Mouse (Mus musculus) stomach, embryonic 16.5 days (tissue): ENCODE measurements around the gene Arrdc5. TPM values are rescaled to one million over a fixed set of nuclear protein-coding genes. Genes with fewer than 3 reads are reported as not detected.
A peak's percentile ranks its signal among the peaks of the same experiment; 100 is the strongest.

Experiments
- ATAC-seq: fragments of 200-750 bp; cut with Nextera tagmentation; 2 replicates; pipeline ENCODE4 v1.8.0; 2017; ENCODE audit warnings: moderate number of reproducible peaks, moderate TSS enrichment; ENCODE audit not compliant: insufficient read depth, low FRiP score
- H3K27ac ChIP-seq: fragments of 300-500 bp; sonication (generic); 2 replicates; pipeline ENCODE4 v1.5.1; 2014; ENCODE audit warnings: low read length
- H3K27me3 ChIP-seq: fragments of 300-500 bp; sonication (generic); 2 replicates; pipeline ENCODE4 v1.6.1; 2014; ENCODE audit warnings: low read length, control low read depth, mixed read lengths; ENCODE audit not compliant: control insufficient read depth, insufficient read depth
- H3K36me3 ChIP-seq: fragments of 300-500 bp; sonication (generic); 2 replicates; pipeline ENCODE4 v1.6.1; 2014; ENCODE audit warnings: low read length; ENCODE audit not compliant: control insufficient read depth, insufficient read depth
- H3K4me1 ChIP-seq: fragments of 300-500 bp; sonication (generic); 2 replicates; pipeline ENCODE4 v1.6.1; 2014; ENCODE audit warnings: low read length, control low read depth, mixed read lengths; ENCODE audit not compliant: control insufficient read depth, insufficient read depth
- H3K4me2 ChIP-seq: fragments of 300-500 bp; sonication (generic); 2 replicates; pipeline ENCODE4 v1.6.1; 2014; ENCODE audit warnings: low read depth, low read length, mixed read lengths
- H3K4me3 ChIP-seq: fragments of 300-500 bp; sonication (generic); replicated peaks from 2 replicates; pipeline ENCODE4 v1.5.1; 2014; ENCODE audit warnings: mild to moderate bottlenecking, low read length
- H3K9ac ChIP-seq: fragments of 300-500 bp; sonication (generic); 2 replicates; pipeline ENCODE4 v1.6.1; 2014; ENCODE audit warnings: low read length
- H3K9me3 ChIP-seq: fragments of 300-500 bp; sonication (generic); replicated peaks from 2 replicates; pipeline ENCODE4 v1.6.1; 2016; ENCODE audit warnings: low read length, control low read depth; ENCODE audit not compliant: control insufficient read depth
- WGBS: fragments of 180-500 bp; shearing (Covaris S2); extraction: QIAGEN DNeasy Blood & Tissue Kit; methylation state at CpG from one replicate; pipeline ENCODE4 v1.1.7; 2014; 5-methylcytosine and 5-hydroxymethylcytosine counted together
- polyA plus RNA-seq: library from polyadenylated mRNA; unstranded; fragments of >200 nt; fragmentation: Nextera tagmentation; extraction: Ambion mirVana; gene quantifications from 2 replicates; pipeline ENCODE4 v1.2.1, GENCODE M21; 2015

Gene Arrdc5
- polyA plus RNA-seq, 1 experiment from 2014 or later = not detected

- H3K9ac ChIP-seq = no peak overlapping the region
- H3K4me3 ChIP-seq = no peak overlapping the region
- ATAC-seq = no peak
- no peak overlapping the region for H3K4me2 ChIP-seq
- H3K27ac ChIP-seq = no peak overlapping the region
- H3K27me3 ChIP-seq = no peaks in the 10 kb centered on the region
- WGBS = 55% methylated on average over 1 of the region's 1 CpGs
- H3K4me1 ChIP-seq = peaks cover 4% of the 10 kb centered on the region
- H3K9me3 ChIP-seq = no peaks in the 10 kb centered on the region
- H3K36me3 ChIP-seq = no peaks in the 10 kb centered on the region
Observed at GRCm38 (mm10) chr17:56296201-56296600, 3.9 kb downstream of the Arrdc5 start.

- H3K27me3 ChIP-seq = no peaks in the 10 kb centered on the region
- no peak overlapping the region for H3K4me3 ChIP-seq
- ATAC-seq = no peak
- no peaks in the 10 kb centered on the region for H3K9me3 ChIP-seq
- no peak overlapping the region for H3K9ac ChIP-seq
- H3K4me1 ChIP-seq = peaks cover 12% of the 10 kb centered on the region
- no peak overlapping the region for H3K4me2 ChIP-seq
- no peaks in the 10 kb centered on the region for H3K36me3 ChIP-seq
- WGBS = 89% methylated on average over 19 of the region's 19 CpGs
- no peak overlapping the region for H3K27ac ChIP-seq
Observed at GRCm38 (mm10) chr17:56294241-56294640, 5.8 kb downstream of the Arrdc5 start.

- Histone ChIP-seq H3K9me3 (no peaks in the 10 kb centered on the region), H3K27ac (no peak overlapping the region), H3K4me2 (no peak overlapping the region), H3K4me3 (no peak overlapping the region), H3K27me3 (no peaks in the 10 kb centered on the region), H3K9ac (no peak overlapping the region), H3K36me3 (no peaks in the 10 kb centered on the region), H3K4me1 (peaks cover 20% of the 10 kb centered on the region)
- WGBS = 76% methylated on average over 1 of the region's 1 CpGs
- ATAC-seq = no peak
Observed at GRCm38 (mm10) chr17:56293291-56293690, 6.8 kb downstream of the Arrdc5 start.

GRCm38 (mm10) chr17:56292531-56293222 is 7.4 kb downstream of the Arrdc5 start, which contains the start of gene Plin3:
TSS of gene Plin3 (minus strand) at chr17:56292873.
- Histone ChIP-seq H3K27me3 (no peaks in the 10 kb centered on the region), H3K9ac (peak within 1 kb of the TSS; percentile 71; the same call in 1 of the 2 replicates), H3K4me2 (no peak within 1 kb of the TSS), H3K4me3 (no peak within 1 kb of the TSS), H3K36me3 (no peaks in the 10 kb centered on the region), H3K4me1 (peaks cover 26% of the 10 kb centered on the region), H3K27ac (peak within 1 kb of the TSS; percentile 99), H3K9me3 (no peaks in the 10 kb centered on the region)
- no peak for ATAC-seq
- WGBS = 90% methylated on average over 4 of the region's 4 CpGs

GRCm38 (mm10) chr17:56291826-56292475 is 8.1 kb downstream of the Arrdc5 start:
- Histone ChIP-seq H3K9me3 (no peaks in the 10 kb centered on the region), H3K36me3 (no peaks in the 10 kb centered on the region), H3K27me3 (no peaks in the 10 kb centered on the region), H3K4me1 (peaks cover 32% of the 10 kb centered on the region), H3K4me3 (no peak overlapping the region), H3K9ac (peak overlapping the region; percentile 71), H3K27ac (peak overlapping the region; percentile 99), H3K4me2 (no peak overlapping the region; the same call in 1 of the 2 replicates)
- no peak for ATAC-seq
- WGBS = 76% methylated on average over 7 of the region's 7 CpGs

- WGBS = under 1% methylated on average over 16 of the region's 16 CpGs
- Histone ChIP-seq H3K4me1 (peaks cover 36% of the 10 kb centered on the region), H3K36me3 (no peaks in the 10 kb centered on the region), H3K9me3 (no peaks in the 10 kb centered on the region), H3K4me2 (peak overlapping the region; percentile 65), H3K9ac (peak overlapping the region; percentile 71), H3K4me3 (peak overlapping the region; percentile 65), H3K27ac (peak overlapping the region; percentile 99), H3K27me3 (no peaks in the 10 kb centered on the region)
- peak; percentile 91 for ATAC-seq
Observed at GRCm38 (mm10) chr17:56291171-56291511, 8.9 kb downstream of the Arrdc5 start.

GRCm38 (mm10) chr17:56290388-56291170 is 9.5 kb downstream of the Arrdc5 start:
- Histone ChIP-seq H3K9ac (peak overlapping the region; percentile 81), H3K4me3 (peak overlapping the region; percentile 65), H3K4me1 (peaks cover 36% of the 10 kb centered on the region), H3K27ac (peak overlapping the region; percentile 99), H3K27me3 (no peaks in the 10 kb centered on the region), H3K4me2 (peak overlapping the region; percentile 65), H3K9me3 (no peaks in the 10 kb centered on the region), H3K36me3 (peaks cover 2% of the 10 kb centered on the region; the same call in 1 of the 2 replicates)
- WGBS = 3% methylated on average over 16 of the region's 17 CpGs
- peak; percentile 92 for ATAC-seq

- H3K36me3 ChIP-seq = peaks cover 11% of the 10 kb centered on the region
- peak overlapping the region; percentile 65 for H3K4me3 ChIP-seq
- peak; percentile 4; the same call in 1 of the 2 replicates for ATAC-seq
- H3K27me3 ChIP-seq = no peaks in the 10 kb centered on the region
- no peaks in the 10 kb centered on the region for H3K9me3 ChIP-seq
- WGBS = 5% methylated on average over 23 of the region's 23 CpGs
- H3K9ac ChIP-seq = peak overlapping the region; percentile 81
- H3K27ac ChIP-seq = peak overlapping the region; percentile 99
- peaks cover 36% of the 10 kb centered on the region for H3K4me1 ChIP-seq
- H3K4me2 ChIP-seq = peak overlapping the region; percentile 65
Observed at GRCm38 (mm10) chr17:56289371-56290331, 10.4 kb downstream of the Arrdc5 start.
